Mouse (Mus musculus): ENCODE measurements around the gene Elovl7. TPM values are rescaled to one million over a fixed set of nuclear protein-coding genes. Genes with fewer than 3 reads are reported as not detected.

Elovl7 gene
- 0.30 and 0.34 TPM in 2 replicates for polyA plus RNA-seq (2012; rRNA removed)

GRCm38 (mm10) chr13:108214081-108214484, at the start of gene Elovl7:
Gene Elovl7 (plus strand): TSS chr13:108214404.
- no peak for TF ChIP-seq CTCF (IDR thresholded peaks at IDR 0.05; ENCODE audit: control insufficient read depth, insufficient read depth, insufficient replicate concordance, low read depth, low read length)
- peaks cover 4% of the 10 kb centered on the region for H3K4me1 ChIP-seq (ENCODE audit: control insufficient read depth, insufficient read depth, low read length)
- no peaks in the 10 kb centered on the region for H3K36me3 ChIP-seq (ENCODE audit: control insufficient read depth, insufficient read depth, low read length)
- no peak within 1 kb of the TSS for H3K27ac ChIP-seq (ENCODE audit: control insufficient read depth, insufficient read depth, low read depth, low read length)
- H3K27me3 ChIP-seq (ENCODE audit: control insufficient read depth, insufficient read depth, low read length), result no peaks in the 10 kb centered on the region; the same call in 1 of the 2 replicates
- peak within 1 kb of the TSS; percentile 65 for H3K4me3 ChIP-seq (ENCODE audit: control insufficient read depth, low read depth, low read length)

DNA sequence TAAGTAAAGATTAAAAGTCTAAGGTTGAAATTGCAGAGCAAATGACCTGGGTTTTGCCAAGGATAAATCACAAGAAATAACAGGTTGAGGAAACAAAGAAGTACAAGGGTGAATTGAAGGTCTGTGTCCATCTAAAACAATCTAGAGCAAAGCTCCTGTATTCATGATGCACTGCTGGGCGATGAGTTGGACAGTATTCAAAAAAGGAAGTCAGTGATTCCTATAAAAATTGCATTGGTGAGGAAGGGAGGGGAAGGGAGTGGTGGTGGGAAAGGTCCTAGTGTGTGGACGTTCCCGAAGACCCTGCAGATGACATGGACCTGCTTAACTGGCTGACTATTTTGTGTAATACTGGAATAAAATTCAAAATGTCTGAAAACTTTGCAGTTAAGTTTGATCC, 49.6 kb upstream of the Elovl7 start:
- Histone ChIP-seq H3K27me3 (ENCODE audit: control insufficient read depth, insufficient read depth, low read length) (no peaks in the 10 kb centered on the region), H3K27ac (ENCODE audit: control insufficient read depth, insufficient read depth, low read depth, low read length) (no peak overlapping the region), H3K4me3 (ENCODE audit: control insufficient read depth, low read depth, low read length) (no peak overlapping the region), H3K4me1 (ENCODE audit: control insufficient read depth, insufficient read depth, low read length) (no peaks in the 10 kb centered on the region), H3K36me3 (ENCODE audit: control insufficient read depth, insufficient read depth, low read length) (peaks cover 1% of the 10 kb centered on the region; the same call in 1 of the 2 replicates)
- TF ChIP-seq CTCF (IDR thresholded peaks at IDR 0.05; ENCODE audit: control insufficient read depth, insufficient read depth, insufficient replicate concordance, low read depth, low read length) (no peak), POLR2A (IDR thresholded peaks at IDR 0.05; ENCODE audit: control insufficient read depth, low read depth, low read length) (no peak)

DNA sequence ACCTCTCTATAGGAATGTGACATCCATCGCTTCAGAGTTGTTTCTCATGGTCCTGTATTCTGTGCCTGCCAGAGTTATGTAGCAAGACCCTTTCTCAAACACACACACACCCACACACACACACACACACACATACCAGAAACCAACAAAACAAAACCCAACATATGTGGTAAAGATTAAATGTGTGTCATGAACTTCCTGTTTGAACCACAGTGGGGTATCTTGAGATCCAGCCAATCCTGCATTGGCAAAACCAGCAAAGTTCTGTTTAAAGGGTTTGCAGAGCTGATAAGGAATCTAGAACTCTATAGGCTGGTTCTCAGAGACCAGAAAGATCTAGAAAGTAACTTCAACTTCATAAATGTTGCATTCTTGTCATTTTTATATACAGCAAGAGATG, 44.2 kb upstream of the Elovl7 start:
- no peaks in the 10 kb centered on the region; the same call in 1 of the 2 replicates for H3K36me3 ChIP-seq (ENCODE audit: control insufficient read depth, insufficient read depth, low read length)
- TF ChIP-seq POLR2A (IDR thresholded peaks at IDR 0.05; ENCODE audit: control insufficient read depth, low read depth, low read length), result no peak
- TF ChIP-seq CTCF (IDR thresholded peaks at IDR 0.05; ENCODE audit: control insufficient read depth, insufficient read depth, insufficient replicate concordance, low read depth, low read length), result no peak

DNA sequence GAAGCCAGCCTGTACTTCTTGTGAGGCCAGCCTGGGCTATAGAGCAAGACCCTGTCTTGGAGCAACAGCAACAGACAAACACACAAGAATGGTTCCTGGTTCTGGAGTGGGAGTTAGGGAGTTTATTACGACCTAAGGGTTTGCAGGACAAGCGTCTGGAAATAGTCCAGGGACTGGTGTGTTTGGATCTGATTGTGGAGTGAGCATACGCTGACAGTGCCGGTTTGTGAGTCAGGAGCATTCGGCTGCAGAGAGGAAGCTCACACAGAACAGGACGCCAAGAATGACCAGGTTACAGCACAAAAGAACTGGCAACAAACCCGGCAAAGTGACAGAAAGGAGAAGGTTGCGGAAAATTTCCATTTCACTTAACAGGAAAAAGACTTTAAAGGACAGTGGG, 43.7 kb upstream of the Elovl7 start:
- no peaks in the 10 kb centered on the region for H3K4me1 ChIP-seq (ENCODE audit: control insufficient read depth, insufficient read depth, low read length)
- H3K27ac ChIP-seq (ENCODE audit: control insufficient read depth, insufficient read depth, low read depth, low read length), result no peak overlapping the region
- no peaks in the 10 kb centered on the region for H3K27me3 ChIP-seq (ENCODE audit: control insufficient read depth, insufficient read depth, low read length)
- H3K36me3 ChIP-seq (ENCODE audit: control insufficient read depth, insufficient read depth, low read length), result no peaks in the 10 kb centered on the region; the same call in 1 of the 2 replicates
- no peak overlapping the region for H3K4me3 ChIP-seq (ENCODE audit: control insufficient read depth, low read depth, low read length)
- TF ChIP-seq POLR2A (IDR thresholded peaks at IDR 0.05; ENCODE audit: control insufficient read depth, low read depth, low read length) (no peak), CTCF (IDR thresholded peaks at IDR 0.05; ENCODE audit: control insufficient read depth, insufficient read depth, insufficient replicate concordance, low read depth, low read length) (no peak)

More for the DNA sequence above, 44.2 kb upstream of the Elovl7 start:
- Histone ChIP-seq H3K4me3 (ENCODE audit: control insufficient read depth, low read depth, low read length) (no peak overlapping the region), H3K4me1 (ENCODE audit: control insufficient read depth, insufficient read depth, low read length) (no peaks in the 10 kb centered on the region), H3K27me3 (ENCODE audit: control insufficient read depth, insufficient read depth, low read length) (no peaks in the 10 kb centered on the region), H3K27ac (ENCODE audit: control insufficient read depth, insufficient read depth, low read depth, low read length) (no peak overlapping the region)

DNA sequence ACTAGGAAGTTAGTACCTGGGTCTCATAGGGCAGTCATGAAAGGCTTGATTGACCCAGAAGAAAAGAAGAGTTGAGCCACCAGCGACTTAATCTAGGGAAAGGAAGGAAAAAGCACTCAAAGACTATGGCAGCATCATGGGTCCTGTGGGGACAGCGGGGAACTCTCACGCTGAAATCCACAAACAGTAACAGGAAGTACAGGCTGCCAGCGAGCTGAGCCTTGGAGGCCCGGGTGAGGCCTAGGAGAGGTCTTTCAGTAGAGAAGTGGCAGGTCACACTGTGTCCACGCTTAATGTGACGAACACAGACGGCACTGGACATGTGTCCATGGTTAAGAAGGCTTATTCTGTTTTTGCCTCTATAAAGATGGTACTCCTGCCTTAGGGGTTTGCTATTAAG, 34.6 kb upstream of the Elovl7 start:
- H3K4me3 ChIP-seq (ENCODE audit: control insufficient read depth, low read depth, low read length), result no peak overlapping the region
- H3K27me3 ChIP-seq (ENCODE audit: control insufficient read depth, insufficient read depth, low read length), result no peaks in the 10 kb centered on the region
- no peaks in the 10 kb centered on the region; the same call in 1 of the 2 replicates for H3K36me3 ChIP-seq (ENCODE audit: control insufficient read depth, insufficient read depth, low read length)
- no peaks in the 10 kb centered on the region for H3K4me1 ChIP-seq (ENCODE audit: control insufficient read depth, insufficient read depth, low read length)
- no peak for TF ChIP-seq CTCF (IDR thresholded peaks at IDR 0.05; ENCODE audit: control insufficient read depth, insufficient read depth, insufficient replicate concordance, low read depth, low read length)
- TF ChIP-seq POLR2A (IDR thresholded peaks at IDR 0.05; ENCODE audit: control insufficient read depth, low read depth, low read length), result no peak
- no peak overlapping the region for H3K27ac ChIP-seq (ENCODE audit: control insufficient read depth, insufficient read depth, low read depth, low read length)

- TF ChIP-seq POLR2A (IDR thresholded peaks at IDR 0.05; ENCODE audit: control insufficient read depth, low read depth, low read length), result no peak
- TF ChIP-seq CTCF (IDR thresholded peaks at IDR 0.05; ENCODE audit: control insufficient read depth, insufficient read depth, insufficient replicate concordance, low read depth, low read length), result no peak
- H3K4me3 ChIP-seq (ENCODE audit: control insufficient read depth, low read depth, low read length), result no peak overlapping the region
- no peaks in the 10 kb centered on the region; the same call in 1 of the 2 replicates for H3K36me3 ChIP-seq (ENCODE audit: control insufficient read depth, insufficient read depth, low read length)
- no peak overlapping the region for H3K27ac ChIP-seq (ENCODE audit: control insufficient read depth, insufficient read depth, low read depth, low read length)
- no peaks in the 10 kb centered on the region for H3K4me1 ChIP-seq (ENCODE audit: control insufficient read depth, insufficient read depth, low read length)
- H3K27me3 ChIP-seq (ENCODE audit: control insufficient read depth, insufficient read depth, low read length), result no peaks in the 10 kb centered on the region
Observed at GRCm38 (mm10) chr13:108180821-108181220, 33.4 kb upstream of the Elovl7 start.

DNA sequence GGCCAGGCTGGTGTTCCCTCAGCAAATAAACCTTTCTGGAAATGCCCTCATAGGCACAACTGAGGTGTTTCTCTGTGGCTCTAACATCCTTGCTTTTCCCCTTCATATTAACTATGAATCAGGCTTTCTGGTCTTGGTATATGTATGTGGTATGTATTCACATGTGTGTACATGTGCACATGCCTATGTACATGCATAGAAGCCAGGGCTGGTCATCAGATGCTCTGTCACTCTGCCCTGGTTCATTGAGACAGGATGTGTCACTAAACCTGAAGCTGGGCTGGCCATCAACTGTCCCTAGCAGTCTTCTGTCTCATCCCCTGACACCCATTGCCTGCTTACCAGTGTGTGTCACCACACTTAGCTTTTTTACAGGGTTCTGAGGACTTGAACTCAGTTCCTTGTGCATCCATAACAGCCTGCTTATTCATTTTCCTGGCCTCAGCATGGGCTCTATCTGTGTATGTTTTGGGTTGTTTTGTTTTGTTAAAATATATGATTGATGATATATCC, 29.4 kb upstream of the Elovl7 start:
- H3K4me1 ChIP-seq (ENCODE audit: control insufficient read depth, insufficient read depth, low read length), result no peaks in the 10 kb centered on the region
- no peak for TF ChIP-seq CTCF (IDR thresholded peaks at IDR 0.05; ENCODE audit: control insufficient read depth, insufficient read depth, insufficient replicate concordance, low read depth, low read length)
- no peak for TF ChIP-seq POLR2A (IDR thresholded peaks at IDR 0.05; ENCODE audit: control insufficient read depth, low read depth, low read length)
- H3K36me3 ChIP-seq (ENCODE audit: control insufficient read depth, insufficient read depth, low read length), result no peaks in the 10 kb centered on the region; the same call in 1 of the 2 replicates
- no peaks in the 10 kb centered on the region for H3K27me3 ChIP-seq (ENCODE audit: control insufficient read depth, insufficient read depth, low read length)
- no peak overlapping the region for H3K27ac ChIP-seq (ENCODE audit: control insufficient read depth, insufficient read depth, low read depth, low read length)
- H3K4me3 ChIP-seq (ENCODE audit: control insufficient read depth, low read depth, low read length), result no peak overlapping the region

Measured in testis, adult 2 months (tissue).